In genomic region chr19:12518541-12518890, GRCm38 (mm10) we compare ENCODE assay signal across 7 mouse cellular contexts. TPM values are rescaled to one million over a fixed set of nuclear protein-coding genes. Genes with fewer than 3 reads are reported as not detected.
DNase-seq lines count a peak whose midpoint lies in the region; ATAC-seq and TF ChIP-seq lines count a peak whose summit lies in the region.

No protein-coding gene starts in this region.

- H3K9ac ChIP-seq in forebrain, embryonic 16.5 days (replicated peaks; ENCODE audit: low read depth, low read length), result no peak overlapping the region
- no peak overlapping the region for H3K9ac ChIP-seq in liver, embryonic 14.5 days (replicated peaks)

- peaks cover 10% of the 10 kb centered on the region for H3K27me3 ChIP-seq in megakaryocyte, embryonic 14.5 days (replicated peaks)
- H3K27me3 ChIP-seq in forebrain, embryonic 16.5 days (replicated peaks; ENCODE audit: control insufficient read depth, insufficient read depth, low read length), result no peaks in the 10 kb centered on the region
- H3K27me3 ChIP-seq in liver, embryonic 14.5 days (ENCODE audit: control insufficient read depth, insufficient read depth, low read length), result no peaks in the 10 kb centered on the region

- H3K4me2 ChIP-seq in forebrain, embryonic 16.5 days (ENCODE audit: low read length), result peak overlapping the region; percentile 68
- H3K4me2 ChIP-seq in liver, embryonic 14.5 days (ENCODE audit: low read depth), result peak overlapping the region; percentile 64

- no peak for TF ChIP-seq EP300 in liver, embryonic 14.5 days (IDR thresholded peaks at IDR 0.05; ENCODE audit: low read depth)

- no peak overlapping the region for H3K27ac ChIP-seq in forebrain, embryonic 16.5 days (ENCODE audit: low read length)
- no peak overlapping the region for H3K27ac ChIP-seq in liver, embryonic 14.5 days

- peaks cover 6% of the 10 kb centered on the region for H3K4me1 ChIP-seq in megakaryocyte, embryonic 14.5 days
- 0 out of 2 replicates have a peak, but pooled peaks cover 4% of the 10 kb centered on the region for H3K4me1 ChIP-seq in forebrain, embryonic 16.5 days (replicated peaks; ENCODE audit: control insufficient read depth, insufficient read depth, low read length)
- H3K4me1 ChIP-seq in liver, embryonic 14.5 days (replicated peaks; ENCODE audit: control insufficient read depth in 2 of 2, insufficient read depth in 2 of 2, low read length in 1 of 2), result 0 out of 4 replicates have a peak, but pooled peaks cover 0 to 2% of the 10 kb centered on the region in 2 experiments

- H3K4me3 ChIP-seq in megakaryocyte, embryonic 14.5 days (replicated peaks), result peak overlapping the region; percentile 94
- no peak overlapping the region; the same call in 1 of the 2 replicates for H3K4me3 ChIP-seq in forebrain, embryonic 16.5 days (replicated peaks; ENCODE audit: low read length)
- H3K4me3 ChIP-seq in liver, embryonic 14.5 days (ENCODE audit: insufficient read depth in 1 of 2, low read depth in 2 of 2, low read length in 2 of 2), result no peak overlapping the region

- DNase-seq in liver, embryonic 14.5 days (ENCODE audit: low read depth in 3 of 3, low spot score in 3 of 3), result no peak
- DNase-seq in gastrocnemius, adult 8-10 months (ENCODE audit: low spot score in 2 of 2), result no peak
- no peak for DNase-seq in testis, postnatal 14 days (ENCODE audit: low spot score)

- H3K9me3 ChIP-seq in megakaryocyte, embryonic 14.5 days, result no peaks in the 10 kb centered on the region
- H3K9me3 ChIP-seq in forebrain, embryonic 16.5 days (ENCODE audit: control insufficient read depth, low read length), result no peaks in the 10 kb centered on the region
- no peaks in the 10 kb centered on the region for H3K9me3 ChIP-seq in liver, embryonic 14.5 days (ENCODE audit: control insufficient read depth, low read length)

- no peaks in the 10 kb centered on the region for H3K36me3 ChIP-seq in megakaryocyte, embryonic 14.5 days (replicated peaks; ENCODE audit: low read length)
- H3K36me3 ChIP-seq in forebrain, embryonic 16.5 days (ENCODE audit: control insufficient read depth, insufficient read depth), result no peaks in the 10 kb centered on the region
- H3K36me3 ChIP-seq in liver, embryonic 14.5 days (replicated peaks; ENCODE audit: control insufficient read depth, insufficient read depth, low read depth), result no peaks in the 10 kb centered on the region

- no peak for ATAC-seq in megakaryocyte, adult 5-6 weeks (ENCODE audit: poor library complexity, severe bottlenecking)
- no peak for ATAC-seq in forebrain, embryonic 16.5 days
- ATAC-seq in liver, embryonic 14.5 days (ENCODE audit: insufficient read depth), result no peak
- ATAC-seq in monocyte, adult 5-6 weeks (replicated peaks; ENCODE audit: insufficient number of reproducible peaks, low FRiP score, low TSS enrichment, poor library complexity, severe bottlenecking), result no peak

- no peak for TF ChIP-seq CTCF in liver, embryonic 14.5 days (IDR thresholded peaks at IDR 0.05; ENCODE audit: low read depth)

RNA-seq across cellular contexts. Expression of gene Dtx4, which starts 17.3 kb away (rescaled TPM):
- 1.9 and 2.5 TPM in 2 replicates for polyA plus RNA-seq in megakaryocyte, embryonic 14.5 days (2012; ENCODE audit: insufficient read depth, low replicate concordance)
- total RNA-seq in megakaryocyte, adult 5-6 weeks (2015), result 7.3 and 9.9 TPM in 2 replicates
- total RNA-seq in megakaryocyte, adult 5-6 weeks (2017), result 8.3 and 9.0 TPM in 2 replicates
- polyA plus RNA-seq in forebrain, embryonic 16.5 days (2015; fragmentation: Nextera tagmentation; extraction: Ambion mirVana), result 20.3 and 21.3 TPM in 2 replicates
- polyA plus RNA-seq in liver, embryonic 14.5 days (2012; rRNA removed), result 1.5 TPM in 2 replicates
- polyA plus RNA-seq in liver, embryonic 14.5 days (2014; fragmentation: Nextera tagmentation; extraction: Ambion mirVana), result 1.6 and 1.9 TPM in 2 replicates
- 2.6 to 4.2 TPM (median 2.7 TPM) in 3 replicates for total RNA-seq in monocyte, adult 5-6 weeks (2017)
- 1 to 10 TPM; 2.1 to 2.6 (median 2.4) TPM for total RNA-seq in gastrocnemius, adult 8-10 months (2022)

RNA-seq across cellular contexts. Expression of gene Fam111a, which starts 27.0 kb away (rescaled TPM):
- 1.7 TPM in 1 of 2 replicates, not detected in the other for polyA plus RNA-seq in megakaryocyte, embryonic 14.5 days (2012; ENCODE audit: insufficient read depth, low replicate concordance)
- total RNA-seq in megakaryocyte, adult 5-6 weeks (2015), result 308 and 344 TPM in 2 replicates
- 409 TPM in 2 replicates for total RNA-seq in megakaryocyte, adult 5-6 weeks (2017)
- 7.7 and 9.8 TPM in 2 replicates for polyA plus RNA-seq in forebrain, embryonic 16.5 days (2015; fragmentation: Nextera tagmentation; extraction: Ambion mirVana)
- 9.2 and 17.9 TPM in 2 replicates for polyA plus RNA-seq in liver, embryonic 14.5 days (2012; rRNA removed)
- polyA plus RNA-seq in liver, embryonic 14.5 days (2014; fragmentation: Nextera tagmentation; extraction: Ambion mirVana), result 30.3 and 31.5 TPM in 2 replicates
- total RNA-seq in monocyte, adult 5-6 weeks (2017), result 148 to 161 TPM (median 159 TPM) in 3 replicates
- 1 to 10 TPM in 3 of 4 experiments, under 1 TPM in 1; 0.92 to 1.9 (median 1.2) TPM for total RNA-seq in gastrocnemius, adult 8-10 months (2022)

RNA-seq across cellular contexts. Expression of gene Mpeg1, which starts 57.9 kb away (rescaled TPM):
- polyA plus RNA-seq in megakaryocyte, embryonic 14.5 days (2012; ENCODE audit: insufficient read depth, low replicate concordance), result 6.5 TPM in 1 of 2 replicates, not detected in the other
- 1,084 and 1,137 TPM in 2 replicates for total RNA-seq in megakaryocyte, adult 5-6 weeks (2015)
- total RNA-seq in megakaryocyte, adult 5-6 weeks (2017), result 543 and 663 TPM in 2 replicates
- polyA plus RNA-seq in forebrain, embryonic 16.5 days (2015; fragmentation: Nextera tagmentation; extraction: Ambion mirVana), result 0.39 and 0.47 TPM in 2 replicates
- polyA plus RNA-seq in liver, embryonic 14.5 days (2012; rRNA removed), result 4.0 and 5.9 TPM in 2 replicates
- polyA plus RNA-seq in liver, embryonic 14.5 days (2014; fragmentation: Nextera tagmentation; extraction: Ambion mirVana), result 1.8 and 2.0 TPM in 2 replicates
- 282 to 374 TPM (median 353 TPM) in 3 replicates for total RNA-seq in monocyte, adult 5-6 weeks (2017)
- 1 to 10 TPM in 2 of 4 experiments, under 1 TPM in 2; 0.53 to 1.4 (median 0.91) TPM for total RNA-seq in gastrocnemius, adult 8-10 months (2022)

Comparison
In these comparisons a context has a peak if more than half of its experiments do, and no peak if none do; other contexts are left out.
1. RNA of gene Fam111a, which starts 27.0 kb away (total RNA-seq): 308 to 409 TPM in megakaryocyte, adult 5-6 weeks and 148 to 161 TPM in monocyte, adult 5-6 weeks; 0.92 to 1.9 TPM in gastrocnemius, adult 8-10 months; every median in the first group is over 10 times any median in the second.
2. RNA of gene Mpeg1, which starts 57.9 kb away (total RNA-seq): 543 to 1,137 TPM in megakaryocyte, adult 5-6 weeks and 282 to 374 TPM in monocyte, adult 5-6 weeks; 0.53 to 1.4 TPM in gastrocnemius, adult 8-10 months; every median in the first group is over 100 times any median in the second.